Mouse (Mus musculus): Measurements from ENCODE around the gene Upk1a. TPM values are rescaled to one million over a fixed set of nuclear protein-coding genes. Genes with fewer than 3 reads are reported as not detected.
A peak's percentile ranks its signal among the peaks of the same experiment; 100 is the strongest.

Gene Upk1a
- polyA plus RNA-seq, 1 experiment from 2014 or later = 0.46 TPM

DNA sequence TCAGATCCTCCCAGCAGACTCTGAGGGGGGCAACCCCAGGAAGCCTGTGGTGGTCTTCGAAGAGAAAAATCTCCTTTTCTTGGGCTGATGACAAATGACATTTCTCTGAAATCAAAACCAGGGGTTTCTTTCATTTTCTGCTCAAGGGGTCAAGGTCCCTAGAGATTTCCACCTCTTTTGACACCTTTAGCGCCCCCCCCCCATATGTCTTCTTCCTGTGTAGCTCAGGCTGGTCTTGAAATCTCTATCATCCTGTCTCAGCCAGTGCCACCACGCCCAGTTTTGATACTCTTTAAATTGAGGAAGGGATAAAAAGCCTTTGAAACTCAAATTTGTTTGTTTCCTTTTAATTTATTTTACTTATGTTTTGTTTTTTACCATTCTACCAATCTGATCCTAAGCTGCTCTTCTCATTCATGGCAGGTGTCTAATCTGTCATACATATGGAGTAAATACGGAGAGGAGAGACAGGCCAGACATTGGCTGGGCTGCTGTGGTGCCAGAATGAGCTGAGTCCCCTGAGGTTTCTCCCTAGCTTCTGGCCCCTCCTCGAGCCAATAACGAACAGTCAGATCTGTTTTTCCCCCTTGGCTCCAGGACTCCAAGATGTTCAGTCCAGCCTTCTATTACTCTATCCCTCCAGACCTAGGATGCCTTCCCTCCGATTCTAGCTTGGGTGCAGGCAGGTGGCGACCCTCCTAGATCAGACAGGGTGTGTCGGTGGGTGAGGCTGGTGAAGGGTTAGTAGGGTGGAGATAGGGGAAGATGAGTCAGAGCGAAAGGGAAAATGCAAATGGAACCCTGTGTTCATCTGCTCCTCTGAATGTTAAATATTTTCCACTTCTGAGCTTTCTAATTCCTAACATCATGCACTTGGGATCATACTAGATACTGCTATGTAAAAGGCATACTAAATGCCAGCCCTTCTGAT, 18.8 kb downstream of the Upk1a start:
- no peaks in the 10 kb centered on the region for H3K79me2 ChIP-seq (ENCODE audit: inconsistent target)
- no peak overlapping the region for H3K27ac ChIP-seq
- no peak overlapping the region for H3K4me3 ChIP-seq (ENCODE audit: inconsistent target)
- H3K36me3 ChIP-seq (ENCODE audit: inconsistent target) = no peaks in the 10 kb centered on the region
- 77% methylated on average over 10 of the region's 10 CpGs for WGBS (ENCODE audit: missing documents)

DNA sequence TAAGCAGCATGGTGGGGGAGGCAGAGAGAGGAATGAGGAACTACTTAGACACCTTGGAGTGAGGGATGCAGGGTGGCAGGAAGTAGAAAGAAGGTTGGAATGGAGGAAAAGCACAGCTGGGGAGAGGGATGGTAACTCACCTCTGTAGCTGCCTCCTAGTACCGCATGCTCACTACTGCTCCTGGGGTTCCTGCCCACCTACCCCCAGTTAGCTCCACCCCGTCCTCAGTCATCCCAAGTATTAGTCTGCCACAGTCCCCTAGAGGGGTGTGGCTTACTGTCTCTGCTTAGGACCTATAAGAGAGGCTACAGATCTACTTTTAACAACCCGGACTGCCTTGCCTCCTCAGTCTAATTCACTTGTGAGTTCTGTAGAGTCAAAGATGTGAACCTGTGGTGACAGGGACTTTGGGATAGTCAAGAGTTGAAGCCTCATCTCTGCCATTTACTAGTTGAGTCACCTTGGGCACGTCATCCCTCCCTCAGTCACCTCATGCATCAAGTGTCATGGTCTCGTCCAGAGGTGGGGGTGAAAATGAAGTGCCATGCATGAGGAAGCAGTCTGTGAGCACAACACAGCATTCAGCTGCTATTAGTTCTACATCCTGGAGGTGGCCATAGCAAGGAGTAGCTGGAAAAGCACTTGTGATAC, 19.7 kb downstream of the Upk1a start:
- no peak overlapping the region for H3K4me3 ChIP-seq (ENCODE audit: inconsistent target)
- H3K79me2 ChIP-seq (ENCODE audit: inconsistent target) = peaks cover 3% of the 10 kb centered on the region
- H3K27ac ChIP-seq = no peak overlapping the region
- 61% methylated on average over 5 of the region's 5 CpGs for WGBS (ENCODE audit: missing documents)
- no peaks in the 10 kb centered on the region for H3K36me3 ChIP-seq (ENCODE audit: inconsistent target)

DNA sequence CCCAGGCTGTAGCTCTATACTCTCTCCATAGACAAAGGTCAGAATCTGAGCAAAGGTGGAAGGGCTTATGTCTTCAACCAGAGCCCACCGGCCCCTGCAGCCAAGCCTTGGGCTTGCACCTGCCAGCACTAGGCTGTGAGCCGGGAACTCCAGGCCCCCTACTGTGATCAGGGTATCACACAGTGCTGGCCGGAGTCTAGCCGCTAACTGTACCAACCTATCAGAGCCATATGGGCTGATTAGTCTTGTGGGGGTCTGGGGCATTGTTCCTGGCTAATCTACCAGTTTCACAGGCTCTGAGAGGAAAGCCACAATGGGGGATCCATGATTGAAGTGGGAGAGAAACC, 21.1 kb downstream of the Upk1a start:
- 98% methylated on average over 4 of the region's 4 CpGs for WGBS (ENCODE audit: missing documents)

DNA sequence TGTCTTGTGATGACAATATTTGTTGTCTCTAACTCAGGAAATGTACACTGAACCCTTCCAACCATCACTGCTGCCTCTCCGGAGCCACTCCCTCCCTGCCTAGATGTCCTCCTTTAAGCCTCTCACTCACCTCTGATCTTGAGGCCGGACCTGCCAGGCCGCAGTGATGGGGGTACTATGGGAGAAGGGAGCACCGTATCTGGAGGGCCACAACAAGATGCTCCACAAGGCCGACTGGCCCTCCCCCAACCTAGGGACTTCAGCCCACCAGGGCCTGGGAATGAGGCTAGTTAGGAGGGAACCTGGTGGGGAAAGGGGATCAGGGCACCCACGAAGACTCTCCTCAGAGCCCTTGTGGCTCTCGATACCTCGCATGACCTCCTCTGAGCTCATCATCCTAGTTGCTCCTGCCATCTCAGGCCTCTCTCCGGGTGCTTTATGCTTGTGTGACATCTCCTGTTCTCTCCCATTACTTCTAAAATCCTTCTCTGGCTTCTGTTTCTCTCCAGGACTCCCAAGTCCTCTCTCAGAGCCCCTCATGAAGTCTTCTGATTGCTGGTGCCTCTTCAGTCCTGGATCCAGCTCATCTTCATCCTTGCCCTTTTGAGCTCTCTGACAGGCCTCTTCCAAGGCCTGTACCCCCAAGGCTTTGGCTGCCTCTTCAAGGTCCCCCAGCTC, 21.6 kb downstream of the Upk1a start:
- peaks cover 3% of the 10 kb centered on the region; the same call in 1 of the 2 replicates for H3K36me3 ChIP-seq (ENCODE audit: inconsistent target)
- peaks cover 22% of the 10 kb centered on the region for H3K79me2 ChIP-seq (ENCODE audit: inconsistent target)
- whole genome bisulfite sequencing (ENCODE audit: missing documents) = 97% methylated on average over 9 of the region's 9 CpGs
- no peak overlapping the region for H3K4me3 ChIP-seq (ENCODE audit: inconsistent target)
- H3K27ac ChIP-seq = no peak overlapping the region

More for the DNA sequence above, 21.1 kb downstream of the Upk1a start:
- Histone ChIP-seq H3K4me3 (ENCODE audit: inconsistent target) (no peak overlapping the region), H3K36me3 (ENCODE audit: inconsistent target) (no peaks in the 10 kb centered on the region), H3K79me2 (ENCODE audit: inconsistent target) (peaks cover 16% of the 10 kb centered on the region), H3K27ac (no peak overlapping the region)

DNA sequence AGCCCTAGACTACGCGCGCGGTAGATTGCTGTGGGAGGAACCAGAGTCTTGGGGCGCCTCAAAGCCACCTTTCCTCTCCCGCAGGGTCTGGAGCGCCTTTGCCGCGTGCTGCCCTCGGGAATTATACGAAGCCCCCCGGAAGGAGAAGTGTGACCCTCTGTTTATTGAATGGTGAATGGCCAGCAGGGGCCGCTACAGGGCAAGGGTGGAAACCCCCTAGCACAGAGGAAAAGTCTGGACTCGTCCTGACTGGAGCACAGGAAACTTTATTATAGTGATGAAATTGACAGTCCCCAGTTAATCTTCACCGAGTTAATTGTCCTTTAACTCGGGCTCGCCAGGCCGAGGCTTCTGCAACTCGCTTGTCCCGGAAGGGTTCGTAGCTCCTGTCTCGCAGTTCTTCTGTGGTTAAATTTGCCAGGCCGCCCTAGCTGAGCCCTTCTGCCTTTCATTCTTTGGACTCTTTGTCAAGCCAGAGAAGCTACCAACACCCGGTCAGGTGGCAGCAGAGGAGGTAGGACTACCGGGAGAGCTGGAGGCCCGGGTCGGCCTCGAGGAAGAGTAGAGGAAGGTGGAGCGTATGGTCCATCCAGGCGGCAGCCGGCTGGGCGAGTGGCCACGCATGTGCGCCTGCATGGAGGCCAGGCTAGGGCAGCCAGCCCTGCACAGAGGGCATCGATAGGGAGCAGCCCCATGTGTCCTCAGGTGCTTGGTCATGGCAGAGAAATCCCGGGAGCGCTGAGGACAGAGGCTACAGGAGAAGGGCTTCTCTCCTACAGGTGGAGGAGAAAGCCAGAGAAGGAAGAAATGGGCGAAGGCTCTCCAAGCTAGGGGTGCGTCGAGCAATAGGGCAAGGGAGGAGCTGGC, 23.0 kb downstream of the Upk1a start:
- H3K79me2 ChIP-seq (ENCODE audit: inconsistent target) = peaks cover 35% of the 10 kb centered on the region
- peak overlapping the region; percentile 71 for H3K4me3 ChIP-seq (ENCODE audit: inconsistent target)
- peaks cover 17% of the 10 kb centered on the region for H3K36me3 ChIP-seq (ENCODE audit: inconsistent target)
- peak overlapping the region; percentile 65 for H3K27ac ChIP-seq
- 30% methylated on average over 39 of the region's 40 CpGs for WGBS (ENCODE audit: missing documents)

DNA sequence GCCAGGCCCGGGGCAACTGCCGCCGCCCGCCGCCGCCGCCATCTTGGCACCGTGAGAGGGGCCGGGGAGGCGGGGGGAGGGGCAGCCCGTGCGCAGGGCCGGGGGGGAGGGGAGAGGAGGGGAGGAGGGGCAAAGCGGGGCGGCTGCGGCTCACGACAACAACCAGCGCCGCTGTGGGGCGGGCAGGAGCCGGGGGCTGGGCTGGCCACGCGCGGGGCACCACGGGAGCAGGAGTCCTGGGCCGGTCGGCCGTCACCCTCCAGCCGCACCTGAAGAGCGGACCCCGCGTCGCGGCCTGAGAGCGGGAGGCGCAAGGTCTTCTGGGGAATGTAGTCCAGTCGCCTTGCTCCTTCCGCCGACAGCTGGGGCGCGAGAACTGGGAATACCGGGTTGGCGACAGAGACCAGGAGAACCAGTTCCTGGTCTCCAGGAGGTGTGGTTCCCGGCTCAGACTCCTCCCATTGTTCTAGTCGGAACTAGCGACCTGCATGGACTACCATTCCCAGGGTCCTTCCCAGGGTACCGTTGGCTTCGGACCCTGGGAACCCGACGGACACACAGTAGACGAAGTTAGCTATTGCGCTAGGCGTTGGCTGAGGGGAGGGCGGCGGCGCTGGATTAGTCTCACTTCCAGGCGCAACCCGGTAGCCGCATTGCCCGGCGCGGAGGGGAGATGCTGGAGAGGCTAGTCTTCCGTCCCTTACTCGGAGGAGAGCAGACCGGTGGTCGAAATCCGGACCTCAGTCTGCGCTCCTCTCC, 23.8 kb downstream of the Upk1a start, which contains the start of gene Kmt2b:
TSS of gene Kmt2b (minus strand) at position 51 of the 759 bp plus-strand sequence.
- H3K79me2 ChIP-seq (ENCODE audit: inconsistent target) = peaks cover 35% of the 10 kb centered on the region
- under 1% methylated on average over 49 of the region's 68 CpGs for WGBS (ENCODE audit: missing documents)

DNA sequence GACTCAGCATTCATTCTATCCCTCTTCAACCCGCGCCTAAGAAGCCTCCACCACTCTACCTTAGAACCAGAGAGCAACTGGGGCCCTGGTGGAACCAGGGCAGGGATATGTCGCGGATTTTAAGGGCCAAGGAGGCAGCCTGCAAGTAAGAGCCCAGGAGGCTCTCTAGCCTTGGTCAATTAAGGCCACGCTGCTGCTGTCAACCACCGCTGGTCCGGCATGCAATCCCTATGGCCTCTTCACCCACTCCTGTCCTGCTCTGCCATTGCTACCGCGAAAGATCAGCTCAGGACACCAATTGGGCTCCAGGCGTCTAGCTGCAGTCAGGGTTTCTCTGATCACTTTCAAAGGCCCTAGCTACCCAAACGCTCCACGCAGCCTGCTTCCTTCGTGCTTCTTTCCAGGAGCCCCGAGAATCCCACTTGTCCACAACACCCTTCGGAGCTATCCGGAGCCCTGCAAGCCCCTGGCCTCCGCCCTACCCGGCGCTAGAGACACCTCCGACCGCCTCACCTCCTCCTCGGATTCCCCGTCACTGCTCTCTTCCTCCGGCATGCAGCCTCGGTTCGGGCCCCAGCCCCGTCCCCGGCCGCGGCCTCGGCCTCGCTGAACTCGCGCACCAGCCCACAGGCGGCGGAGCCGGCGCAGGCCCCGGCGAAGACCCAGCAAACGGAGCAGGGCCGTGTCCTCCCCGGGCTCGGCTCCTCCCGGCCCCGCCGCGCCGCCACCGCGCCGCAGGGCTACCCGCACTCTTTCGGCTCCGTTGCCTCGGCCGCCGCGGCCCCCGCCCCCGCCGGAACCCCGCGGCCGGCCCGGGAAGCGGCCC, 24.6 kb downstream of the Upk1a start:
- Histone ChIP-seq H3K4me3 (ENCODE audit: inconsistent target) (peak overlapping the region; percentile 94), H3K36me3 (ENCODE audit: inconsistent target) (peaks cover 30% of the 10 kb centered on the region), H3K79me2 (ENCODE audit: inconsistent target) (peaks cover 35% of the 10 kb centered on the region), H3K27ac (peak overlapping the region; percentile 57)
- WGBS (ENCODE audit: missing documents) = 2% methylated on average over 35 of the region's 67 CpGs

More for the DNA sequence above, 23.8 kb downstream of the Upk1a start, which contains the start of gene Kmt2b:
- peaks cover 25% of the 10 kb centered on the region for H3K36me3 ChIP-seq (ENCODE audit: inconsistent target)
- peak within 1 kb of the TSS; percentile 94 for H3K4me3 ChIP-seq (ENCODE audit: inconsistent target)
- H3K27ac ChIP-seq = peak within 1 kb of the TSS; percentile 65

DNA sequence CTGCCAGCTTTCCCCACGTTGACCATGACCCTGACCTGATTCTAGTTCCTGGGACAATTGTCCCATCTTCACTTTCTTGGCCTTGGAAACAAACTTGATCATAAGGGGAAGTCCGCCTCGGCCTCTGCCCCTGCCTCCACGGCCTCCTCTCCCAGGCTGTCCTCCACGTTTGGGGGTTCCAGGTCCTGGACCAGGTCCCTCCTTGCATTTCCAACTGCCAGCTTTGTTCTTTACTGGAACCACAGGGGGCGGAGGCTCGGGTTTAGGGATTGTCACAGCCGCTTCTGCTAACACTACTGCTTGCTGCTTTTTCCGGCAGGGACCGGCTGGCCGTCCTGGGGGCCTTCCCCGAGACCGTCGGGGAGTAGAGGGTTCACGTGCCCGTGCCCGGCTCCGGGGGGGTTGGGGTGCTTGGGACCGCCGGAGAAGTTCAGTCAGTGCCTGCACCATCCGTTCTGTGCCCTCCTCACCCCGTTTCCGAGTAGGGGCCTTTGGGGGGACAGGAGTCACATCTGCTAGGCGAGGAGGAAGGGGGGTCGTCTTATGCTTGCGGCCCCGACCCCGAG, 26.1 kb downstream of the Upk1a start:
- Histone ChIP-seq H3K36me3 (ENCODE audit: inconsistent target) (peaks cover 34% of the 10 kb centered on the region), H3K4me3 (ENCODE audit: inconsistent target) (no peak overlapping the region)
- 92% methylated on average over 24 of the region's 28 CpGs for WGBS (ENCODE audit: missing documents)

DNA sequence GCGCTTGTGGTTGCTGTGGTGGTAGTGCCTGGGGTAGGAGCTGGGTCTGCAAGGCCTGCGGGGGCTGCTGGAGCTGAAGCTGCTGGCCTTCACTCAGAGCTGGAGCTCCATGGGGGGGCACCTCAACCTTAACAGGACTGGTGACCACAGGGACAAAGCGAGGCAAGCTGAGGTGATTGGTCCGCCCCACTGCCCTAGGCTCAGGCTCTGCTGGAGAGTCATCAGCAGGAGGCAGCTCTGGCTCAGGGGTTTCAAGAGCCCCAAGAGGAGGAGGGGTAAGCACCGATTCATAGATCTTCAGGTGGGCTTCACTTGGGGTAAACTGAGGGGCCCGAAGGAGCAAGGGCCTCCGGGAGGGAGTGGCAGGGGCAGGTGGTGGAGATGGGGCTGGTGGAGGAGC, 27.5 kb downstream of the Upk1a start:
- 98% methylated on average over 6 of the region's 7 CpGs for WGBS (ENCODE audit: missing documents)
- Histone ChIP-seq H3K79me2 (ENCODE audit: inconsistent target) (peaks cover 35% of the 10 kb centered on the region), H3K36me3 (ENCODE audit: inconsistent target) (peaks cover 44% of the 10 kb centered on the region), H3K27ac (no peak overlapping the region), H3K4me3 (ENCODE audit: inconsistent target) (no peak overlapping the region)

More for the DNA sequence above, 26.1 kb downstream of the Upk1a start:
- no peak overlapping the region for H3K27ac ChIP-seq
- peaks cover 35% of the 10 kb centered on the region for H3K79me2 ChIP-seq (ENCODE audit: inconsistent target)

DNA sequence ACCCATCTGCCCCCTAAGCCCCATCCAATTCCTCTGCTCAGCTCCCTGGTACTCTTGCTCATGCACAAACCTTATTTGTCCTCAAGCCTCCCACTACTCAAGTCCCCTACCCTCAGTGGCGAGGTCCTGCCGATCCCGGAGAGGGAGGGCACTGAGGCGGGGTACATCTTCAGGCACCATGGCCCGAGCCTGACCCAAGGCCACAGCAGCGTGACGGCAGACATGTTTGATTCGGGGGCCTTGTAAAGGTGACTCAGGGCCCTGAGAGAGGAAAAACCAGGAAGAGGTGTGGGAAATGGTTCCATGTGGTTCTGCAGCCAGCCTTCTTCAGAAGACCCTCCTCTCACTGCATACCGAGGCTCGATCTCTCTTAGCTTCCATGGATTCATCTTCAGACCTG, 28.3 kb downstream of the Upk1a start:
- Histone ChIP-seq H3K27ac (no peak overlapping the region), H3K36me3 (ENCODE audit: inconsistent target) (peaks cover 50% of the 10 kb centered on the region), H3K4me3 (ENCODE audit: inconsistent target) (no peak overlapping the region), H3K79me2 (ENCODE audit: inconsistent target) (peaks cover 35% of the 10 kb centered on the region)
- WGBS (ENCODE audit: missing documents) = 97% methylated on average over 10 of the region's 10 CpGs

DNA sequence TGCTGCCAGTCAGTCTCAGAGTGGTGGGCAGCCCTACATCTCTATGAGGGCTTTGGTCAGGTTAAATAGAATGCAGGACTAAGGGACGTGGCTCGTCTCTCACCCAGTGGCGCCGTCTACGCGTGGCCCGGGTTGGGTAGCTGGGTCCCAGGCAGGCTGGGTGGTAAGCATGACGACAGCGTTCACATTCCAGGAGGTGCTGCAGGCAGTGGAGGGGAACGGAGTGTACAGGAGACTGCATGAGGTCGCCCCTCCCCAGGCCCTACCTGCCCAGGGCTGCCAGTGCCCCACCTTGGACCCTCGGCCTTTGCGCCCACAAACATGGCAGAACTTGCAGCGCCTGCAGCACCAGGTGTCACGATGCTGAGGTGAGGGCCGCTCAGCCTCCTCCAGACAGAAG, 31.1 kb downstream of the Upk1a start:
- H3K79me2 ChIP-seq (ENCODE audit: inconsistent target) = peaks cover 18% of the 10 kb centered on the region
- peaks cover 78% of the 10 kb centered on the region for H3K36me3 ChIP-seq (ENCODE audit: inconsistent target)
- WGBS (ENCODE audit: missing documents) = 97% methylated on average over 8 of the region's 16 CpGs
- H3K4me3 ChIP-seq (ENCODE audit: inconsistent target) = no peak overlapping the region
- no peak overlapping the region for H3K27ac ChIP-seq

DNA sequence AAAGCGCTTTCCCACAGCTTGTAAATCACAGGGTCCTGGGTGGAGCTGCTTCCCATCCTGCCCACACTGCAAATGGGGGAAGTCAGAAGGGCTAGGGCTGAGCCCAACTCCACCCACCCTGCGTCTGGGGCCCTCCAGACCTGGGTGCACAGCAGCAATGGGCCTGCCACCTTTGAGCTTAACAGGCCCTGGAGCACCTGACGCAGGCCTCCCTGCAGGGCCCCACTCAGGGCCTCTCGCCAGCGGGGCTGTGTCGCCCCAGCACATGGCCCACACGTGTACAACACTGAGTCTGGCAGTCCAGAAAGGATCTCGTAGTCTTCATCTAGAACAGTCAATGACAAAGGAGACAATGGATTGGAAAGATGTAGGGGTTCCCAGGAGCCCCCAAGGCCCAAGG, 32.7 kb downstream of the Upk1a start:
- 94% methylated on average over 8 of the region's 8 CpGs for WGBS (ENCODE audit: missing documents)
- H3K36me3 ChIP-seq (ENCODE audit: inconsistent target) = peaks cover 79% of the 10 kb centered on the region
- H3K4me3 ChIP-seq (ENCODE audit: inconsistent target) = no peak overlapping the region
- H3K79me2 ChIP-seq (ENCODE audit: inconsistent target) = peaks cover 2% of the 10 kb centered on the region; the same call in 1 of the 2 replicates
- H3K27ac ChIP-seq = no peak overlapping the region

Data from macrophage (primary cell).